8 mouse cellular contexts compared by ENCODE assay signal in genomic region chr5:45519960-45520808, GRCm38 (mm10). TPM values are rescaled to one million over a fixed set of nuclear protein-coding genes. Genes with fewer than 3 reads are reported as not detected.
DNase-seq lines count a peak whose midpoint lies in the region; ATAC-seq and TF ChIP-seq lines count a peak whose summit lies in the region.

TSS of gene Med28 (plus strand) at chr5:45520229.

- H3K4me1 ChIP-seq in forebrain, embryonic 10.5 days: peaks cover 19% of the 10 kb centered on the region
- H3K4me1 ChIP-seq in heart, embryonic 15.5 days (replicated peaks): peaks cover 20% of the 10 kb centered on the region
- peaks cover 8 to 9% of the 10 kb centered on the region in 2 experiments for H3K4me1 ChIP-seq in liver, embryonic 14.5 days (replicated peaks; ENCODE audit: control insufficient read depth in 2 of 2, insufficient read depth in 2 of 2, low read length in 1 of 2)
- peaks cover 3% of the 10 kb centered on the region; the same call in 1 of the 2 replicates for H3K4me1 ChIP-seq in neural tube, embryonic 11.5 days (ENCODE audit: control insufficient read depth, insufficient read depth, low read length)
- no peaks in the 10 kb centered on the region; the same call in 1 of the 2 replicates for H3K4me1 ChIP-seq in stomach, postnatal 0 days (replicated peaks; ENCODE audit: control insufficient read depth, insufficient read depth)

- H3K36me3 ChIP-seq in forebrain, embryonic 10.5 days (replicated peaks): peaks cover 31% of the 10 kb centered on the region
- H3K36me3 ChIP-seq in heart, embryonic 15.5 days: peaks cover 17% of the 10 kb centered on the region
- peaks cover 1% of the 10 kb centered on the region for H3K36me3 ChIP-seq in liver, embryonic 14.5 days (replicated peaks; ENCODE audit: control insufficient read depth, insufficient read depth, low read depth)
- H3K36me3 ChIP-seq in neural tube, embryonic 11.5 days (ENCODE audit: control insufficient read depth, insufficient read depth, low read length): no peaks in the 10 kb centered on the region
- no peaks in the 10 kb centered on the region; the same call in 1 of the 2 replicates for H3K36me3 ChIP-seq in stomach, postnatal 0 days (ENCODE audit: control insufficient read depth, insufficient read depth, low read length)

- peak within 1 kb of the TSS; percentile 94 for H3K27ac ChIP-seq in forebrain, embryonic 10.5 days
- H3K27ac ChIP-seq in heart, embryonic 15.5 days: peak within 1 kb of the TSS; percentile 46
- H3K27ac ChIP-seq in liver, embryonic 14.5 days: peak within 1 kb of the TSS; percentile 33; the same call in 1 of the 2 replicates
- H3K27ac ChIP-seq in neural tube, embryonic 11.5 days (ENCODE audit: low read depth, low read length): 0 out of 2 replicates have a peak within 1 kb of the TSS, but pooled peaks have one; percentile 49
- H3K27ac ChIP-seq in stomach, postnatal 0 days (replicated peaks): peak within 1 kb of the TSS; percentile 59; the same call in 1 of the 2 replicates

- H3K4me2 ChIP-seq in heart, embryonic 15.5 days: peak within 1 kb of the TSS; percentile 92
- H3K4me2 ChIP-seq in liver, embryonic 14.5 days (ENCODE audit: low read depth): peak within 1 kb of the TSS; percentile 86
- peak within 1 kb of the TSS; percentile 75 for H3K4me2 ChIP-seq in neural tube, embryonic 11.5 days (ENCODE audit: low read depth)
- peak within 1 kb of the TSS; percentile 78 for H3K4me2 ChIP-seq in stomach, postnatal 0 days (replicated peaks; ENCODE audit: low read depth)

- peak; percentile 79 for DNase-seq in c-Kit-negative CD71-positive TER-119-positive erythroid progenitor cells, embryonic 14.5 days (ENCODE audit: low read depth, low spot score)
- peak; percentile 92 for DNase-seq in forebrain, embryonic 10.5 days (ENCODE audit: extremely low spot score, low spot score)
- peak; percentile 96 to 98 for DNase-seq in kidney, postnatal 25 days
- peak; percentile 74 to 75 (median 74) for DNase-seq in liver, embryonic 14.5 days (ENCODE audit: low read depth in 3 of 3, low spot score in 3 of 3)
- peak; percentile 94 for DNase-seq in neural tube, embryonic 11.5 days (ENCODE audit: low spot score)
- peak; percentile 96 for DNase-seq in stomach, postnatal 0 days (ENCODE audit: low spot score)

- H3K4me3 ChIP-seq in forebrain, embryonic 10.5 days: peak within 1 kb of the TSS; percentile 94
- H3K4me3 ChIP-seq in heart, embryonic 15.5 days: peak within 1 kb of the TSS; percentile 75
- H3K4me3 ChIP-seq in liver, embryonic 14.5 days (ENCODE audit: insufficient read depth in 1 of 2, low read depth in 2 of 2, low read length in 2 of 2): peak within 1 kb of the TSS; percentile 88 to 98
- peak within 1 kb of the TSS; percentile 69 for H3K4me3 ChIP-seq in neural tube, embryonic 11.5 days (ENCODE audit: low read depth, low read length)
- H3K4me3 ChIP-seq in stomach, postnatal 0 days (ENCODE audit: low read depth, low read length): peak within 1 kb of the TSS; percentile 98

- no peak for TF ChIP-seq CTCF in liver, embryonic 14.5 days (IDR thresholded peaks at IDR 0.05; ENCODE audit: low read depth)
- no peak for TF ChIP-seq CTCF in stomach, postnatal 0 days (IDR thresholded peaks at IDR 0.05; ENCODE audit: low read depth)

- peak; percentile 92 for ATAC-seq in CD4-positive, CD25-positive, alpha-beta regulatory T cell, adult 4 months
- ATAC-seq in heart, embryonic 15.5 days (replicated peaks; ENCODE audit: insufficient number of reproducible peaks, insufficient read depth, low FRiP score, low read depth): peak; percentile 93
- ATAC-seq in liver, embryonic 14.5 days (ENCODE audit: insufficient read depth): peak; percentile 92
- peak; percentile 96 for ATAC-seq in neural tube, embryonic 11.5 days (ENCODE audit: insufficient read depth, low FRiP score, low TSS enrichment)
- peak; percentile 95 for ATAC-seq in stomach, postnatal 0 days (ENCODE audit: low FRiP score, low TSS enrichment)

- 2% methylated on average over 56 of the region's 56 CpGs for WGBS in forebrain, embryonic 10.5 days
- 2% methylated on average over 56 of the region's 56 CpGs for WGBS in heart, embryonic 15.5 days
- WGBS in liver, embryonic 14.5 days (ENCODE audit: insufficient replicate concordance): 2% methylated on average over 56 of the region's 56 CpGs
- 2% methylated on average over 56 of the region's 56 CpGs for WGBS in neural tube, embryonic 11.5 days
- under 1% methylated on average over 56 of the region's 56 CpGs for WGBS in stomach, postnatal 0 days

- no peaks in the 10 kb centered on the region for H3K9me3 ChIP-seq in forebrain, embryonic 10.5 days
- H3K9me3 ChIP-seq in heart, embryonic 15.5 days (replicated peaks): no peaks in the 10 kb centered on the region
- H3K9me3 ChIP-seq in liver, embryonic 14.5 days (ENCODE audit: control insufficient read depth, low read length): no peaks in the 10 kb centered on the region
- no peaks in the 10 kb centered on the region for H3K9me3 ChIP-seq in neural tube, embryonic 11.5 days (ENCODE audit: control insufficient read depth, low read length)
- H3K9me3 ChIP-seq in stomach, postnatal 0 days (ENCODE audit: control insufficient read depth, low read length): no peaks in the 10 kb centered on the region

- peak within 1 kb of the TSS; percentile 95 for H3K9ac ChIP-seq in heart, embryonic 15.5 days
- H3K9ac ChIP-seq in liver, embryonic 14.5 days (replicated peaks): peak within 1 kb of the TSS; percentile 92
- peak within 1 kb of the TSS; percentile 70 for H3K9ac ChIP-seq in neural tube, embryonic 11.5 days (ENCODE audit: low read length)
- H3K9ac ChIP-seq in stomach, postnatal 0 days (ENCODE audit: low read length): peak within 1 kb of the TSS; percentile 87

- TF ChIP-seq EP300 in liver, embryonic 14.5 days (IDR thresholded peaks at IDR 0.05; ENCODE audit: low read depth): no peak
- no peak for TF ChIP-seq EP300 in stomach, postnatal 0 days (optimal IDR thresholded peaks at IDR 0.05)

- no peaks in the 10 kb centered on the region for H3K27me3 ChIP-seq in forebrain, embryonic 10.5 days (ENCODE audit: poor library complexity, severe bottlenecking)
- H3K27me3 ChIP-seq in heart, embryonic 15.5 days: no peaks in the 10 kb centered on the region
- no peaks in the 10 kb centered on the region for H3K27me3 ChIP-seq in liver, embryonic 14.5 days (ENCODE audit: control insufficient read depth, insufficient read depth, low read length)
- no peaks in the 10 kb centered on the region for H3K27me3 ChIP-seq in neural tube, embryonic 11.5 days (ENCODE audit: control insufficient read depth, insufficient read depth, low read length)
- no peaks in the 10 kb centered on the region for H3K27me3 ChIP-seq in stomach, postnatal 0 days (ENCODE audit: control insufficient read depth, insufficient read depth, low read length)

RNA-seq across cellular contexts. Expression of gene Med28, which starts in this region (rescaled TPM):
- 100 to 1,000 TPM; 181 to 256 TPM for polyA plus RNA-seq in CD4-positive, CD25-positive, alpha-beta regulatory T cell, adult 4 months (2017; shearing (Covaris generic))
- 287 and 301 TPM in 2 replicates for polyA plus RNA-seq in forebrain, embryonic 10.5 days (2016; fragmentation: Nextera tagmentation; extraction: Ambion mirVana)
- 149 and 164 TPM in 2 replicates for polyA plus RNA-seq in heart, embryonic 15.5 days (2015; fragmentation: Nextera tagmentation; extraction: Ambion mirVana)
- polyA plus RNA-seq in liver, embryonic 14.5 days (2012; rRNA removed): 22.7 and 37.6 TPM in 2 replicates
- 99.8 and 102 TPM in 2 replicates for polyA plus RNA-seq in liver, embryonic 14.5 days (2014; fragmentation: Nextera tagmentation; extraction: Ambion mirVana)
- polyA plus RNA-seq in neural tube, embryonic 11.5 days (2014; fragmentation: Nextera tagmentation; extraction: Ambion mirVana): 281 and 285 TPM in 2 replicates
- 160 and 169 TPM in 2 replicates for polyA plus RNA-seq in stomach, postnatal 0 days (2015; fragmentation: Nextera tagmentation; extraction: Ambion mirVana)

Comparison
In these comparisons a context has a peak if more than half of its experiments do, and no peak if none do; other contexts are left out.
1. Peak in every context shown above with its lines: DNase-seq, ATAC-seq, H3K4me3 ChIP-seq and H3K27ac ChIP-seq.
2. H3K27ac ChIP-seq: peak in every context shown above with its lines; median percentile 94 in forebrain, embryonic 10.5 days; 59 in stomach, postnatal 0 days; 49 in neural tube, embryonic 11.5 days; 46 in heart, embryonic 15.5 days; 33 in liver, embryonic 14.5 days.